Mouse (Mus musculus) testis, adult 2 months (tissue): ENCODE measurements around the gene B4galt2.

Experiments used
- CTCF ChIP-seq: fragments of 200-500 bp; IDR thresholded peaks from 2 replicates; pipeline ENCODE4 v1.5.1; 2012; ENCODE audit warnings: low read depth, mild to moderate bottlenecking, inconsistent platforms, low read length, moderate library complexity; ENCODE audit not compliant: control insufficient read depth, insufficient read depth, insufficient replicate concordance
- POLR2A ChIP-seq: fragments of 200-500 bp; IDR thresholded peaks from 2 replicates; pipeline ENCODE4 v1.6.1; 2012; ENCODE audit warnings: low read depth, mild to moderate bottlenecking, inconsistent platforms, low read length, moderate library complexity; ENCODE audit not compliant: control insufficient read depth

DNA sequence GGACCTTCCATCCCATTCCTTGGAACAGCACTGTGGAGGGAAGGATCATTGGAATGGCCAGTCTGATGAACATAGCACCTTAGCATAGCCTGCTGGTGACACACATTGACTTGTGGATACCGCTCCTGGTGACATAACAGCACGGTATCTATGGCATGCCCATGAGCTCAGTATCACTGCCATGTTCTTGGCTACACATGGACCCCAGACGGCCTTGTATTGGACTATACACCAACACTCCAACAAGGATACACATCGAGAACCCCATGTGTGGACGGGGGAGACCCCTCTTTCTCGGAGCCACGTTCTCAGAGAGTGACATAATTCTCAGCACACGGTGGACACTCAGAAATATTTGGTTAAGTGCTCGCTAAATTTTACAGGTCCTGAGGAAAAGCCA lies 52.5 kb downstream of the B4galt2 start:
- no peak for TF ChIP-seq CTCF
- no peak for TF ChIP-seq POLR2A
